Mouse (Mus musculus) heart, adult 2 months (tissue): ENCODE results near the gene Mfng. TPM values are rescaled to one million over a fixed set of nuclear protein-coding genes. Genes with fewer than 3 reads are reported as not detected.

Source experiments
- DNase-seq, 2 experiments: peaks; one replicate each; pipeline ENCODE4 v3.0.0; 2021
- H3K27ac ChIP-seq: fragments of 200-600 bp; 2 replicates; pipeline ENCODE4 v1.8.1; 2022
- H3K27me3 ChIP-seq: fragments of 200-500 bp; 2 replicates; pipeline ENCODE4 v1.6.1; 2012; ENCODE audit warnings: mild to moderate bottlenecking, low read length, inconsistent platforms, mixed read lengths; ENCODE audit not compliant: control insufficient read depth, insufficient read depth
- H3K36me3 ChIP-seq: fragments of 200-500 bp; 2 replicates; pipeline ENCODE4 v1.6.1; 2012; ENCODE audit warnings: low read length, inconsistent platforms; ENCODE audit not compliant: control insufficient read depth, insufficient read depth
- H3K4me1 ChIP-seq: fragments of 200-500 bp; 2 replicates; pipeline ENCODE4 v1.6.1; 2011; ENCODE audit warnings: low read length; ENCODE audit not compliant: control insufficient read depth, insufficient read depth
- H3K4me3 ChIP-seq: fragments of 200-600 bp; 2 replicates; pipeline ENCODE4 v1.8.1; 2022
- H3K79me2 ChIP-seq: fragments of 200-500 bp; replicated peaks from 2 replicates; pipeline ENCODE4 v1.6.1; 2012; ENCODE audit warnings: mild to moderate bottlenecking, inconsistent platforms, low read length, moderate library complexity, mixed read lengths; ENCODE audit not compliant: control insufficient read depth, insufficient read depth
- H3K9ac ChIP-seq: fragments of 200-500 bp; 2 replicates; pipeline ENCODE4 v1.6.1; 2012; ENCODE audit warnings: low read depth, mild to moderate bottlenecking, control low read depth, inconsistent platforms, low read length, mixed read lengths
- CTCF ChIP-seq: fragments of 200-600 bp; IDR thresholded peaks from 2 replicates; pipeline ENCODE4 v1.8.1; 2022; ENCODE audit warnings: antibody characterized with exemption, mild to moderate bottlenecking, moderate library complexity
- EP300 ChIP-seq: fragments of 200-500 bp; IDR thresholded peaks from 2 replicates; pipeline ENCODE4 v1.6.1; 2011; ENCODE audit warnings: low read depth, low read length, control low read depth; ENCODE audit not compliant: insufficient read depth
- POLR2A ChIP-seq: fragments of 200-500 bp; IDR thresholded peaks from 2 replicates; pipeline ENCODE4 v1.6.1; 2011; ENCODE audit warnings: mild to moderate bottlenecking, low read depth, low read length, control low read depth; ENCODE audit not compliant: insufficient read depth
- WGBS: fragments of 180-500 bp; shearing (Covaris S2); methylation state at CpG from one replicate; pipeline ENCODE4 v1.1.7; 2018; 5-methylcytosine and 5-hydroxymethylcytosine counted together
- intact Hi-C: fragments of 180-260 bp; cut with DNase I; formaldehyde crosslinking; loops from one replicate; pipeline ENCODE4 v1.15.1; 2025
- polyA plus RNA-seq: library from polyadenylated mRNA; depleted of rRNA; stranded (reverse); fragments of >200 nt; gene quantifications from 2 replicates; pipeline ENCODE4 v1.2.3, GENCODE M21; 2012
- total RNA-seq, 2 experiments: library from RNA; stranded (reverse); gene quantifications; 2 replicates each; pipeline ENCODE4 v1.2.3; 2021

Gene Mfng
- total and polyA plus RNA-seq, 3 experiments: 11.1 to 19.1 (median 11.6) TPM

DNA sequence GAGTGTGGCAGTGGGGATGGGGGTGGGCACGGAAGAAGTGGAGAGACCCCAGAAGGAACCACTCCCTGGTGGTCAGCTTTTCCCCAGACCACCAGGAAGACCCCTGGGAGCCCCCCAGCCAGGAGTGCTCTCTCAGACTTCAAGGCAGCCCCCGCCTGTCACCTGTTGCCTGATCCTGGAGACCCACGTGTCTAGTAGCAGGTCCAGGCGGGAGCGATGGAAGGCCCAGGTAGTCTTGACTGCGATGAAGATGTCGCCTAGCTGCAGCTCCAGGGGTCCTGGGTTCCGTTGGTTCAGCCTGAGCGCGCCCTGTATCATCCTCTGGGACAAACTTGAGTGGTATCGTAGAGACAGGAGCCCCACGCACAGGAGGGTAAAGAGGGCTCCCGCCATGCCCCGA, 419 bp downstream of the Mfng start:
- Histone ChIP-seq H3K4me3 (peak overlapping the region; percentile 59), H3K27ac (peak overlapping the region; percentile 81), H3K36me3 (no peaks in the 10 kb centered on the region), H3K79me2 (no peaks in the 10 kb centered on the region), H3K4me1 (peaks cover 4% of the 10 kb centered on the region), H3K27me3 (no peaks in the 10 kb centered on the region), H3K9ac (peak overlapping the region; percentile 73)
- no peak for DNase-seq
- 30% methylated on average over 14 of the region's 14 CpGs for WGBS
- TF ChIP-seq EP300 (no peak), POLR2A (no peak), CTCF (no peak)
- intact Hi-C loops: loop anchor here (1.0 kb wide), 1 partner anchor 13 kb away; no protein-coding TSS in a partner anchor

DNA sequence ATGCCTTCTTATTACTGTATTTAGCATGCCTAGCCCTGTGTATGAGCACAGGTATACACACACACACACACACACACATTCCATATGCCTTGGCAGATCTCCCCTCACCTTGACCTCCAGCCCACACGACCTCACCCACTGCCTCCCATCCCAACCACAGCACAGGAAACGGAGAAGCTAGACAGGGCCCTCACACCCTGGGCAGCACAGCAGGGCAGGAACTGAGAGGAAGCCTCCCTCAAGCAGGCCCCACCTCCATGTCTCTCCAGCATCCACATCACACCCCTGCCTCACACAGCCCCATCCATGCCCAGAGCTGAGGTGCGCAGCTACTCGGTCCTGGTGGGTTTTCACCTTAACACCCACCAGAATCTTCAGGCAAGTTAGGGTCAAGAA, 909 bp downstream of the Mfng start:
- Histone ChIP-seq H3K9ac (peak overlapping the region; percentile 73), H3K27me3 (no peaks in the 10 kb centered on the region), H3K4me3 (peak overlapping the region; percentile 59), H3K36me3 (no peaks in the 10 kb centered on the region), H3K79me2 (no peaks in the 10 kb centered on the region), H3K27ac (peak overlapping the region; percentile 81), H3K4me1 (peaks cover 4% of the 10 kb centered on the region)
- whole genome bisulfite sequencing: 35% methylated on average over 4 of the region's 4 CpGs
- 0 out of 2 replicates have a peak, but pooled peaks have one; percentile 30 for TF ChIP-seq EP300
- TF ChIP-seq CTCF: no peak
- TF ChIP-seq POLR2A: peak; percentile 78
- DNase-seq: peak; percentile 62 to 68
- intact Hi-C loops: no loop called here

DNA sequence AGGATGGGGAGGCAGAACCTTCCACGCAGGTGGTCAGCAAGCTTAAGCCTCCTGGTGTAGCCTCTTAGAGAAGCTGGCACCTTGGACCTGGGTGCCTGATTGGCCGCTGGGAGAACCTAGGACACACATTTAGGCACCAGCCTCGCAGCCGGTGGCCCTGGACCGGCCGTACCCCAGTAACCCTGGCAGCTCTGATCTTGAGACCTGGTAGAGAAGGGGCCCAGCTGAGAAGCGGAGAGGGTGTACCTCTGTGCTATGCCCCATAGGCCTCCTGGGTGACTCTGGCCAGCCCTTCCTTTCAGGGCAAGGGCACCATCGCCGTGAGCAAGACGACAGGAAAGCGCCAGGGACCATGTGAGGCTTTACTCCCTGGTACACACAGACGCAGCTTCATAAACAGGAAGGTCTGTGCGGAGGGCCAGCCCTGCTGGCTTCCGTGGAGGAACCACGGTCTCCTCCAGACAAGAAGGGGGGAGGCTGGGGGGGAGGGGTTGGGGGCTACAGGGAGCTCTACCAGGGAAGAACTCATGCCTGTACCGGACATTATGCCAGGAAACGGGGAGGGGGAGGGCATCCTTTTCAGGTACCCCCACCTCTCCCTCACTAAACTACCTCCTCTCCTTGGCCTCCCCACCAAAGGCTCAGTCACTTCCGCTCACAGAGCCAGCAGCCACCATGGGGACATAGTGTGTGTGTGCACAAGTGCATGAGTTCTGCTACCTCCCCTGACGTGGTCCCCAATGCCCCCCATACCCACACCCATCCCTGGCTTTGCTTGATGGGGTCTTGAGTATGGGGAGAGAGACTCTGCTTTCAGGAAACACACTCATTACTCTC, 1.5 kb downstream of the Mfng start:
- peak; percentile 69 to 82 for DNase-seq
- intact Hi-C loops: no loop called here
- H3K27me3 ChIP-seq: no peaks in the 10 kb centered on the region
- peaks cover 4% of the 10 kb centered on the region for H3K4me1 ChIP-seq
- peak overlapping the region; percentile 81 for H3K27ac ChIP-seq
- no peaks in the 10 kb centered on the region for H3K79me2 ChIP-seq
- TF ChIP-seq POLR2A (peak; percentile 71), EP300 (peak; percentile 47), CTCF (no peak)
- H3K9ac ChIP-seq: peak overlapping the region; percentile 61
- H3K36me3 ChIP-seq: no peaks in the 10 kb centered on the region
- peak overlapping the region; percentile 59 for H3K4me3 ChIP-seq
- WGBS: 40% methylated on average over 19 of the region's 19 CpGs

DNA sequence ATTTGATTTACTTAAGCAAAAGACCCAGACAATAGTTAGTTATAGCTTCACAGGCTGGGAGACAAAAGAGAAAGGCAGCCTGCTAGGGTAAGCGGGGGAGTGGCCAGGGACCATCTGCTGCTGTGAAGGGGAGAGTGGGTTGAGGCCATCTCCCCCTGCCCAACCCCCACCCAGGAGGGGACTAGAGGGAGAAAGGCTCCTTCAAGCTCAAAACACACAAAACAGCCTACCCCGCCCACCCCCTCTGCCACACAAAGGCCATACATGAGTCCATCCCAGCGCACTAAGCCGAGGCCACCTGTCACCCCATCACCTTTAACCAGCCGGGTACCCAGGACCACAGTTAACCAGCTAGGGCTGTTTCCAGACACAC, 2.3 kb downstream of the Mfng start:
- H3K79me2 ChIP-seq: no peaks in the 10 kb centered on the region
- H3K4me3 ChIP-seq: peak overlapping the region; percentile 52
- peak overlapping the region; percentile 81 for H3K27ac ChIP-seq
- DNase-seq: no peak
- 44% methylated on average over 5 of the region's 5 CpGs for whole genome bisulfite sequencing
- H3K9ac ChIP-seq: peak overlapping the region; percentile 61
- H3K27me3 ChIP-seq: no peaks in the 10 kb centered on the region
- peaks cover 4% of the 10 kb centered on the region for H3K4me1 ChIP-seq
- H3K36me3 ChIP-seq: no peaks in the 10 kb centered on the region
- intact Hi-C loops: no loop called here
- no peak for TF ChIP-seq EP300
- no peak for TF ChIP-seq POLR2A
- no peak for TF ChIP-seq CTCF

DNA sequence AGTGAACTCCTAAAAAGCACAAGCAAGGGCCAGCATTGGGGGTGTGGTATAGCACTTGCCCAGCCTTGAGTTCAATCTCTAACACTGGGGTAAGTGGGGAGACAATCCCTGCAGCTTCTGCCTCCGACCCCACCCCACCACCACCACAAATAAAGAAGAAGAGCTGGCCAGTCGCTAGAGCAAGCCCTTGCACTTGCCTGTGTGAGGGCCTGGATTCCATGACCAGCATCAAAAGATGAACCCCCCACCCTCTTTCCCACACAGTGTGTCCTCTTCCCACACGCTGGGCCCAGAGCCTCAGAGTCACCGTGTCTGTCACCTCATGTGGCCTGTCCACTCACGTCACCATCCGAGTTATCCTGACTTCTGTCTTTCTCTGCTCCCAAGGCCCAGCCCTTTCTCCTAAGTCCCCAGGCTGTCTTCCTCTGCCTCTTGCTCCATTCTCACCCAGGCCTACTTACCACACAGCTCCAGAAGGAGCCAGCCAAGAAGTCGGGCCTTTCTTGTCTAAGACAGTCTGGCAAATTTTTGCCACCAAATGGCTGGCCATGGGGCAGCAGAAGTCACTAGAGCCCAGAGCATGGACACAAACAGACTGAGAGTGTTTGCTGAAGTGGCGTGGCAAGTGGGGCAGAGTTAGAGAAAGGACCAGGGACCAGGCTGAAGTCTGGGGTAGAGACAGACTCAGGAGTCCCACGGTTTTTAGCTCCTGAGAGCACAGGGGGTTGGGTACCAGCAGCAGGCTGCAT, 2.9 kb downstream of the Mfng start:
- peak overlapping the region; percentile 81 for H3K27ac ChIP-seq
- no peaks in the 10 kb centered on the region for H3K79me2 ChIP-seq
- H3K36me3 ChIP-seq: no peaks in the 10 kb centered on the region
- intact Hi-C loops: no loop called here
- DNase-seq: no peak
- H3K4me3 ChIP-seq: peak overlapping the region; percentile 52
- TF ChIP-seq POLR2A (no peak), CTCF (no peak), EP300 (no peak)
- 50% methylated on average over 9 of the region's 9 CpGs for WGBS
- H3K9ac ChIP-seq: peak overlapping the region; percentile 15; the same call in 1 of the 2 replicates
- no peaks in the 10 kb centered on the region for H3K27me3 ChIP-seq
- H3K4me1 ChIP-seq: peaks cover 4% of the 10 kb centered on the region
